Mouse (Mus musculus) urinary bladder, postnatal 4 days (tissue): ENCODE results near the gene Nova2.

ENCODE experiments used
- DNase-seq, 2 experiments: peaks; one replicate each; pipeline ENCODE4 v3.0.0; 2021 to 2022; ENCODE audit warnings: low spot score in 2 of 2

Gene Nova2

DNA sequence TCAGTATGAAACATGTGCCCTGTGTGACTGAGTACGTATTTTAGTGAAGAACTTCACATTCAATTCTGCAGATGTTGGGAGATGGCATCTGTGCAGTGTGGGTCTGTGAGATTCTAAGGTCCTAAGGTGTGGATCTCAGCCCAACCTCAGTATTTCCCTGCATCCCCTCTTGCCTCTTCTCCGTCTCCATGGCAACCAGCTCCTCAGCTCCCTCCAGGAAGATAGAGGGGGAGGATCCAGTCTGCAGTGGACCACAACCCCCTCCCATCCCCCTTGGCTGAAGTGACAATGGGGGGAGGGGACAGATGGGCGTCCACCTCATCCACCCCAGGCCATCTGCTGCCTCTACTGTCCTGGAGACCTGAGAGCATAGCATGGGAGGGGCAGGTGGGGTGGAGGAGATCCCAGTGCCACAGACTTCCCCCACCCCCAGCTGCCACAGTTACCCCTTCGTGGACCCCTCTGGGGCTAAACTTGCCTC, 1.9 kb upstream of the Nova2 start:
- DNase-seq = no peak

DNA sequence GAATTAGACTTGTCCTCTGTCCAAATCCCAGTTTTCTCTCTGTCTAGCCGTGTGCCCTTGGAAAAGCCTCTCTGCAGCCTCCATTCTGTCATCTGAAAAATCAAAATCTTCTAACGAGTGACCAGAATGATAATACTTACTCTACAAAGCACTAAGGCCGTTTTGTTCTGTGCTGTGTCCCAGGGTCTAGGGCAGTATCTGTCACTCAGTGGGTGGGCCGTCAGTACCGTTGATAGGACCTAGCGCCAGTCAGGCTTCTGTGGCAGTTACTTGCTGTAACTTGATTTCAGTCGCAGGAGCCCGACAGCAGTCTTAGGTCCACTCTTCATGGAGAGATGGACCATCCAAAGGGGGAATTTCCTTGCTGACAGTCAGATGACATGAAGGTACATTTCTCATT, 1.4 kb upstream of the Nova2 start:
- DNase-seq = no peak

DNA sequence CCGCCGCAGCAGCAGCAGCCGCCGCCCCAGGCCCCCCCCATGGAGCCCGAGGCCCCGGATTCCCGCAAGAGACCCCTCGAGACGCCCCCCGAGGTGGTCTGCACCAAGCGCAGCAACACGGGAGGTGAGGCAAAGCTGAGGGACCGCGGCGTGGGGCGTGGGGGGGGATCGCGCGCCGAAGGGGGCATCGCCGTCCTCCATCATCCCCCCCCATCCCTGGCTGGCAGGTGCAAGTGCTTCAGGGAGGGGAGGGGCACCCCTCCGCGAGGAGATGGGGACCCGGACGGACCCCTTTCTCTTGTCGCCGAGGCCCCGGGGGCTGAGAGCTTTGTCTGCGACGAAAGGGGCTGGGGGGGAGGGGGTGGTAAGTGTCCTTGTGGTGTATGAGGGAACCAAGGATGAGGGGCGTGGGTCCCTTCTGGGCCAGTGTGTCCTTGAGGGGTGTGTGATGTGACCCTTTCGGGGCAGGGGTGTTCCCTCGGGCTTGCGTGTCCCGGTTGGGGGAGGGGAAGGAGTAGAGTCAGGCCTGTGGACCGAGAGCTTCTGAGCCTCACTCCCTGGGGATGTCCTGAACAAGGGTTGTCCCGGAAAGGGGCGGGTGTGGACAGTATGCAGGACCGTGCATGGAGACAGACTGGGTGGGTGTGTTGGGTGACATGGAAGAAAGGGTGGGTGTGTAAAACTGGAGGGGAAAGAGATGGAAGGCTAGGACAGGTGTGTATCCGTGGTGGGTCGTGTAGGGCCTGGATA, 528 bp downstream of the Nova2 start:
- no peak for DNase-seq

DNA sequence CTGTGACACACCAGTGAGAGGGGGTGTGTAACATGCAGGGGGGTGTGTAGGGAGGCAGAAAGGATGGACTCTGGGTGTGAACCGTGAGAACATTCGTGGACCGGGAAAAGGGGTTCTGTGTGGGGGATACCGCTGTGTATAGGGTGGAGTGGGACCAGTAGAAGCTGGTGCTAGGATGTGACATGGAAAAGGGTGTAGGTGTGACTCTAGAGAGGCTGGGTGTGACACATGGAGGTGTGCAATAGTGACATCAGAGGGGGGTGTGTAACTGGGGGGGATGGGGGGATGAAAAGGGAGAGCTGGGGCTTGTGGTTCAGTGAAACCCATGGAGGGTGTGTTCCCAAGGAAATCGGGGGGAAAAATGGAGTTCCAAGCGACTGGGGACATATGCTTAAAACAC, 1.2 kb downstream of the Nova2 start:
- no peak for DNase-seq

DNA sequence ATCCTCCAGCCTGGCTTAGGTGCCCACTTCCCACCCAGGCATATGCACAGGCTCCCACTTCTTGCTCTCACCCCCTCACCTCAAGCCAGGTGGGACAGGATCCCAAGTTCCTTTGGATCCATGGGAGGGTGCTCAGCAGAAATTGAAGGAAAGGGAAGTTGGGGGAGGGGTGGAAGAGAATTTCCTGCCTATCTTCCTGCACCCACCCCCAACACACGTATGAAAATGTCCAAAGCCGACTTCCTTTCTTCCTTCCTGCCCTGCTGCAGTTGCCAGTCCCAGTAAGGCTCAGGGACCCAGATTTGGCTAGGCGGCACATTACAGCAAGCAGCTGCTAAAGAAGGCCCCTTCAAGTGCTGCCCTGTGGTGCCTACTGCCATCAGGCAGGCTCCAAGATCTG, 2.1 kb downstream of the Nova2 start:
- DNase-seq = no peak

DNA sequence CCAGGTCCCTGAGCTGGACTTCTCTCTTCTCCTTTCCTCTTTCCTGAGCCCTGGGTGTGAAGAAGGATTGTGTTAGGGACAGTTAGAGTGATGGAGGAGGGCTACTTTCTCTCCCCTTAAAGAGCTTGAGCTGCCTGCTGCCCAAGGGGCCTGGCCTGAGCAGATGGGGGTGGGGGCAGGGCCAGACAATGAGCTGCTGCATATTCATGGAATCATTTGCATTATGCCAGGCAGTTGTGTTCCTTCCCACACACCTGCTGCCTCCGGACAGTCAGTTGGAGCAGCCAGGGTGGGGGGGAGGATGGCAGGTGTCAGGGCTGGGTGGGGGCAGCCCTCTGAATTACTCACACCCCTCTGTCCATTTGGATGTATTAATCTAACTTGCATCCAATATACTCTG, 16.7 kb downstream of the Nova2 start:
- no peak for DNase-seq

DNA sequence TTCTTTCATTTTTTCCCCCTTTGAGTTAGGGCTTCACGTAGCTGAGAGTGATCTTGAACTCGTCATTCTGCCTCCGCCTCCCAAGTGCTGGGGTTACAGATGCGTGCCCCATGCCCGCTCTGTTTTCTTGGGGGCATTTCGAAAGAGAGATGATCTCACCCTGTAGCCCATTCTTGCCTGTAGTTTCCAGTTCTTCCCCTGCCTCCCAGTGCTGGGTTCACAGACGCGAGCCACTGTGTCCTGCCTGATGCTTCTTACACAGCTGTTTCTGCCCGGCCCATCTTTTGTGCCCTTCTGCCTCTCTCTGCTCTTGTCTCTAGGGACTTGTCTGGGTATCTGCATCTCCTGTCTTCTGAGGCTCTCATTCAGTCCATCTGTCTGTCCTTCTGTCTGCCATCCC, 17.1 kb downstream of the Nova2 start:
- no peak for DNase-seq

DNA sequence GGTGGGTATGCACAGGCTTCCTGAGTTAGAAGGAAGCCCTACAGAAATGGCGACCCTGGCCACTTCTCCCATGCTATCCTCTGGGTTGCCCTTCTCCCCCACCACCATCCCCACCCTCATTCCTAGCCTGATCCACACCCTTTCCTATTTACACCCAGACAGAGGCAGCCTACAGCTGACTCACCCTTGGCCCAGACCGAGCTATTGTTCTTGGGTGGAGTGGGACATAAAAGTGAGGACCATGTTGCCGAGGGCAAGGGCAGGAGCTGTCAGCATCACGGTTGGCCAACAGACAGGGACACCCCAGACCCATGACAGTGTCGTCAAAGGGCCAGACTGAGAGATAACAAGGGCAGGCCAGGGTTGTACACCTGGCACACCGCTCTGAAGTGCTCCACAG, 22.5 kb downstream of the Nova2 start:
- no peak for DNase-seq

DNA sequence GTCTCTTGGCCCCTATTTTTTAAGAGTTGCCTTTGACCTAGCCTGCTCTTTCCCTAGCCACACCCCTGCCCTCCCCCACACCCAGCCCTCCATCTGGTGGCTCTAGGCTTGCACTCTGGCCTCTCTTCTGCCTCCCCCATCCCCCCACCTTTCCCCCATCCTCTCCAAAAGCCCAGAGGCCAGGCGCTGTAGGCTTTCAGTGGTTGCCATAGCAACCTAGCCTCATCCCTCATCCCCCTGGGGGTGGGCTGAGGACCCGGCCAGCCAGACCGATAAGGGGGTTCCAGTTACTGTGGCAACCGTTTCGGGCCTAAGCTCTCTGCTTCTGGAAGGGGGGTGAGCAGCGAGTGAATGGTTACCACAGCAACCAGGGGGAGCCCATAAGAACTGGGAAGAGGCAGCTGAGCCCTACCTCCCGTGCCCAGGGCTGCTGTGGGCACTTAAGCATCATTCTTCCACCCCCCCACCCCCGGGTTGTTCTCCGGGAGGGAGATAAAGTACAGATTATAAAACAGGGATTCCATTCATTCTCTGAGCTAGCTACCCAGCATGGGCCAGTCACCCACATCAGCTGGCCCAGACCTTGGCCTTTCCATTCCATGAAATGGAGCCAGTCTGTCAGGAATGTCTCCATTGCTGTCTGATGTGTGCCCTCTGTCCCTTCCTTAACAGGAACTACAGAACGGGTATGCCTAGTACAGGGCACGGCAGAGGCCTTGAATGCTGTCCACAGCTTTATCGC, 24.3 kb downstream of the Nova2 start:
- no peak for DNase-seq

DNA sequence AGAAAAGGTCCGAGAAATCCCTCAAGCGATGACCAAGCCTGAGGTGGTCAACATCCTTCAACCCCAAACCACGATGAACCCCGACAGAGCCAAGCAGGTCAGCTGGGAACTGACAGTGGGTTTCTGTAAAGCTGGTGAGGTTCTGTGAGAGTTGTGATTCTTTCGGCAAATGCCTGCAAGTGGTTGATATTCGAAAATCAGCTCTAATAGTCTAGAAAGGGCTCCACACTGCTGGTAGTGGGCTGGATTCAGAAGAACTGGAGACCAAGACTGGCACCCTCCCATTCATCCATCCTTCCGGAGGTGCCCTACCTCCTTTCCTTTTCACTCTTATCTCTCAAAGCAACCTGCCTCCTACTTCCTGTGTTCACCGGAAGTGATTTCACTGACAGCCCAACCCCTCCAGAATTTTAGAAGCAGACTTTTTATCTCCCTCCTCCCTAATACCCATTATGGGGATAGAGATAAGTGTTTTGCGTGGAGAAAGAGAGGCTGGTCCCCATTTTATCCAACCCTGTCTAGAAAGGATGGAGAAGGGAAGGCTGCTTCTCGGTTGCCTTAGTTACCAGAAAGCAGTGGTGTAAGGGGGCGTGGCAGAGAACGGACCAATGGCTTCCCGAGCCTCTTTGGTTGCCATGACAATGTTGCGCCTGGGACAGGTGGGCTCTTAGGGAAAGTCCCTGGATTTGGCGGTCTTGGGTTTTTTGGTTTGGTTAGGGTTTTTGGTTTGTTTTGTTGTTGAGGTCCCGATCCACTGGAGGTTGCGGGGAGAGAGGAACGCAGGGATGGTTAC, 25.0 kb downstream of the Nova2 start:
- DNase-seq = no peak

DNA sequence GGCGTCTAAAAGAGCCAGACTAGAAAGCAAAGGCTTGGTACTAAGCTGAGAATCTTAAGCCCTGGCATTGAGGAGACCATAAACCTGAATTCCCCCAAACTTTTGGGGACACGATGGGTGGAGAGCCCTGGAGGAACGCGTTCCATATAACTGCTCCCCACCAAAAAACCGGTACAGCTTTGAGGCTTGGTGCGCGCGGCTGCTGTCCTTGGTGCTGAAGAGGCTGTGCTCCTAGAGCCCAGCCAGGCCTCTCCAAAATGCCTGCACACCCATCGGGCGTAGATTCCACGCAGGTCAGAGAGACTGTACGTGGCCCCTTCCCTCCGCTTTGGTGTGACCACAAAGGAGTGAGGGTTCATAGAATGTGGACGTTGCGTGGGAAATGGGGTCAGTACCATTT, 25.7 kb downstream of the Nova2 start:
- DNase-seq = no peak

DNA sequence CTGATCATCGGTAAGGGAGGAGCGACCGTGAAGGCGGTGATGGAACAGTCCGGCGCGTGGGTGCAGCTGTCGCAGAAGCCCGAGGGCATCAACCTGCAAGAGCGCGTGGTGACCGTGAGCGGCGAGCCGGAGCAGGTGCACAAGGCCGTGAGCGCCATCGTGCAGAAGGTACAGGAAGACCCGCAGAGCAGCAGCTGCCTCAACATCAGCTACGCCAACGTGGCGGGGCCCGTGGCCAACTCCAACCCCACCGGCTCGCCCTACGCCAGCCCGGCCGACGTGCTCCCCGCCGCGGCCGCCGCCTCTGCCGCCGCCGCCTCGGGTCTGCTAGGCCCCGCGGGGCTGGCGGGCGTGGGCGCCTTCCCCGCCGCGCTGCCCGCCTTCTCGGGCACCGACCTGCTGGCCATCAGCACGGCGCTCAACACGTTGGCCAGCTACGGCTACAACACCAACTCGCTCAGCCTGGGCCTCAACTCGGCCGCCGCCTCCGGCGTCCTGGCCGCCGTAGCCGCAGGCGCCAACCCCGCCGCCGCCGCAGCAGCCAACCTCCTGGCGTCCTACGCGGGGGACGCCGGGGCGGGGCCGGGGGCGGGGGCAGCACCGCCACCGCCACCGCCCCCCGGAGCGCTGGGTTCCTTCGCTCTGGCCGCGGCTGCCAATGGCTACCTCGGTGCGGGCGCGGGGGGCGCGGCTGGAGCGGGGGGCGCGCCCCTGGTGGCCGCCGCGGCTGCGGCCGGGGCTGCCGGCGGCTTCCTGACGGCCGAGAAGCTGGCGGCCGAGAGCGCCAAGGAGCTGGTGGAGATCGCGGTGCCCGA, 32.1 kb downstream of the Nova2 start:
- DNase-seq = peak in 1 of 2 experiments; percentile 43

DNA sequence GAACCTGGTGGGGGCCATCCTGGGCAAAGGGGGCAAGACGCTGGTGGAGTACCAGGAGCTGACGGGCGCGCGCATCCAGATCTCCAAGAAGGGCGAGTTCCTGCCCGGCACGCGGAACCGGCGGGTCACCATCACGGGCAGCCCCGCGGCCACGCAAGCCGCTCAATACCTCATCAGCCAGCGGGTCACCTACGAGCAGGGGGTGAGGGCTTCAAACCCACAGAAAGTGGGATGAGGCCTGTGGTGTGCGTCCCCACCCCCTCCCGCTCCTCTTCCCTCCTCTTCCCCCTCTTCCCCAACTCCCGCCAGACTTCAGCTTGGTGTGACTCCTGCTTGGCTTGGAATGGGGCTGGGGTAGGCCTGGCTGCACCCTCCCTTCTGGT, 32.7 kb downstream of the Nova2 start:
- no peak for DNase-seq

DNA sequence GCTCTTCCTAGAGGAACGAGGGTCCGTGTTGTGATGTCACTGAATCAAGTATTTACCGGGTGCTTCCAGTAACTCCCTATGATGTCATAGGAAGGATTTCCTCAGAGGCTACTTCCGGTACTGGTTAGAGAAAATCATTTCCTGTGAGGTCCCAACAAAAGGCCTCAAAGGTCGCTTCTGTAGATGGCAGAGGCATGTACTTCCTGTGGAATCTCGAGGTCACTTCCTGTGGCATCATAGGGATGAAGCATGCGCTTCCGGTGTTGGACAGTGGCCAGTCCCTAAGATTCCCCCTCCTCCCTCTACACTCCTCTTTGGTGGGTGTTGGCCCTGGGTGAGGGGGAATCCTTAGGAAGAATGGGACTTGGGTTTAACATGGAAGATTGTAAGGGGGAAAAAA, 33.8 kb downstream of the Nova2 start:
- DNase-seq = no peak

DNA sequence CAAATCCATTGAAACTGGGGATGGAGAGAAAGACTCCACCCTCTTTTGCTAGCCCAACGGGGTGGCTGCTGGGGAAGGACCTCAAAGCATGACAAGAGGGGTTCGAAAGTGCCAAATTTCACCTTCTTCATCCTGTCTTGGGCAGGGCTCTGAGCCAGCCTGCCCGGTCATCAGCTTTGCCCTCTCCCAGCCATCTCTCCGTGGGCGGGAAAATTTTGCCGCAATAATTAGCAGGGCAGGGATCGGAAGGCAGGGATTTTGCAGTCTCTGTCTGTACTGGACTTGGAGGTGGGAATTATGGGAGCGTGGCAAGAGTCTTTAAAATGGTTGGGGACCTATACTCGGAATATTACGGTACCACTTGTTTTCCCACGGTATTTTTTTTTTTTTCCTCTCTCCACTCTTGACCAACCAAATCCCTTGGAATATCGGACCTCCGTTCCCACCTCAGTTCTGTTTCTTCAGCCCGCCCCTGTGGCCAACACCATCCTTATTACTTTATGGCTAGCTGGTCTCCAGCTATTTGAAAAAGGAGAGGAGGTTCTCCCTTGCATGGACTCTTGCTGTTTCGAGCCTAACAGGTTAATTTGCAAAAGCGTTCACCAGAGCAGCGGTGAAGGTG, 36.6 kb downstream of the Nova2 start:
- DNase-seq = no peak

DNA sequence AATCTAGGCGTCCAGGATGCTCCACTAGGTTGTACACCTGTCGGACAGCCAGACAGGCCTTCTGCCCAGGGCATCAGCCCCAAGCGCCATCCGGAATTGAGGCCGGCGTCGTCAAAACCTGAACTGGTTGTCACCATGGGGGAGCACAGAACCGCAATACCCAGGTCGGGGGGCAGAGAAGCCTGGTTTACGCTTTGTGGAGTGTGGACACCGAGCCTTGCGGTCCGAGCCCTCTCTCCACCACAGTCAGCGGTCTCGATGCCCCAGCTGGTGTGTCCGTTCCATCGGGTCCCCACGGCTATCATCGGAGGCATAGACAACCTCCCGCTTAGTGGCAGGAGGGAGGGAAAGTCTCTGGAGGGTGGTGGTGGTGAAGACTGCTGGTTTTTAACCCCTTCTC, 37.1 kb downstream of the Nova2 start:
- no peak for DNase-seq

DNA sequence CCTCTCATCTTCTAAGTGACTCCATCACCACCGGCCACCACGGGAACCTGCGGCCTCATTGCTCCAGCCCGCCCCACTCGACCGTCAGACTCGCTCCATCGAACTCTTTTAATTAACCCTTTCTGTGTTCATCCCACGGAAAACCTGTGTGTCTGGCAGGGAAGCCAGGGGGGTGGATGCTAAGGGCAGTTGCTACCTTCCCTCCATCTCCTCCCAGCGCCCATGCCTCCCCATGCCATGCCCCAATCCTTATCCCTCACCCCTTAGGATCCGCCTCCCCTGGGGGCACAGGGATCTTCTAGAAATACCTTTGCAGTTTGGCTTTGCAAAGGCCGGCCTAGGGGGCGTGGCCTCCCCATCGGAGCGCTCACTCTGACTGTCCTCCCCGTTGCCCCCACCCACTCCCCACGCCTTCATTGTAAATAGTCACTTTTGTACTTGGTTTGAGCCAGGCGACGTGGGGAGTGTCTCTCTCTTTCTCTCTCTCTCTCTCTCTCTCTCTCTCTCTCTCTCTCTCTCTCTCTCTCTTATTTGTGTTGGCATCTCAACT, 37.7 kb downstream of the Nova2 start:
- DNase-seq = no peak

DNA sequence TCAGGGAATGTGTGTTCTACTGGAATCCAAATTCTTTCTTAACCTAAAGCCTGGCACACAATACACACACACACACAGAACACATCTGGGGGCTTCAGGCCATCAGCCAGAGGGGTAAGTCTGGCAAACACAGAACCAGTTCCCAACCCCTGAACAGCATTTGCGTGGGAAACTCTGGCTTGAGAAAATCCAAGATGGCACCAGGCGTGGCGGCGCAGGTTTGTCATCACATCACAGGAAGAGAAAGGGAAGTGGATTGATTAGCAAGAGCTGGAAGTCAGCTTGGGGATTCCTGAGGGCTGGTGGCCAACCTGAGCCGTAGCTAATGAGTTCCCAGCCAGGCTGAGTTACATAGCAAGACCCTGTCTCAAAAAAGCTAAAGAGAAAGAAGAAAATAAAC, 39.6 kb downstream of the Nova2 start:
- no peak for DNase-seq

DNA sequence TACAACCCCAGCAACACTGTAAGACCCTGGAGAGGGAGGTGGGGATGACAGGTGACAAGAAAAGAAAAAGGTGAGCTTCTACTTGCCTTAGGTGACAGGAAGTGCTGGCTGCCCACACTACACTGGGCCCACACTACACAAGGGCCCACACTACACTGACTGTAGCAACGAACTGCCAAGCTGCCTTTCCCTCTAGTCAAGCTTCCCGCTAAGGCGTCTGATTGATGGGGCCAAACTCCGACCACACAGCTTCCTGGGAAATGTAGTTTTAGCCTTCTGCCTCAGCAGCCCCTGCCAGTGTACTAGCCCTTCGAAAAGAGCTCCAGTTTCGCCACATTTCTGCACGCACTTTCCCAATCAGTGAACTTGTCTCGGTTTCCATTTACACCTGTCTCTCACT, 41.9 kb downstream of the Nova2 start:
- no peak for DNase-seq

DNA sequence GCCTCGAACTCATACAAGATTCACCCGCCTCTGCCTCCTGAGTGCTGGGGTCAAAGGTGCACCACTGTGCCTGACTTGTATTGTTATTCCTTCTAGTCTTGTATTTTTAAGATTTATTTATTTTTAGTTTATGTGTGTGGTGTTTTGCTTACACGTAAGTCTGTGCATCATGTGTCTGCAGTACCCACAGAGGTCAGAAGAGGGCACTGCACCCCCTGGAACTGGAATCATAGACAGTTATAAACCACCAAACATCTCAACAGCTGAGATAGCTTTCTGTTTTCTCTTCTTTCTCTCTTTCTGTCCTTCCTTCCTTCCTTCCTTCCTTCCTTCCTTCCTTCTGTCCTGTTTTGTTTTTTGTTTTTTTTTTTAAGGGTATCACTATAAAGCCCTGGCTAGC, 45.3 kb downstream of the Nova2 start:
- DNase-seq = no peak

DNA sequence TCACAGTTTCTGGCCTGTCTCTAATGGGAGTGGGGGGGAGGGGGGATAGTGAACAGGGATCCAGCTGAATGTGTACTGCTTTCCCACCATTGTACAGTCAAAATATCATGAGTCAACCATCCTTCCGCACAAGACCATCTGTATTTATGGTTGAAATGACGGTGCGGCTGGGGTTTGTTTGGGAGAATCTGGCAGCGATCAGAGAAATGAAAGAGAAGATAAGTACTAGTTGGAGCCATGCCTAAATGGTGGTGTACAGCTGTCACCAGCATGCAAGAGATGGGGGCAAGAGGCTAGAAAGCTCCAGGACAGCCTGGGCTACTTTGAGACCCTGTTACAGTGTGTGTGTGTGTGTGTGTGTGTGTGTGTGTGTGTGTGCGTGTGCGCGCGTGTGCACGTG, 52.7 kb downstream of the Nova2 start:
- DNase-seq = no peak
